Mouse (Mus musculus) naive thymus-derived CD4-positive, alpha-beta T cell, adult 2 months (primary cell): Measurements from ENCODE around the gene Cers2.

ENCODE experiments used
- DNase-seq: peaks from one replicate; pipeline ENCODE4 v3.0.0-alpha.2; 2011; ENCODE audit warnings: low read depth

Gene Cers2

DNA sequence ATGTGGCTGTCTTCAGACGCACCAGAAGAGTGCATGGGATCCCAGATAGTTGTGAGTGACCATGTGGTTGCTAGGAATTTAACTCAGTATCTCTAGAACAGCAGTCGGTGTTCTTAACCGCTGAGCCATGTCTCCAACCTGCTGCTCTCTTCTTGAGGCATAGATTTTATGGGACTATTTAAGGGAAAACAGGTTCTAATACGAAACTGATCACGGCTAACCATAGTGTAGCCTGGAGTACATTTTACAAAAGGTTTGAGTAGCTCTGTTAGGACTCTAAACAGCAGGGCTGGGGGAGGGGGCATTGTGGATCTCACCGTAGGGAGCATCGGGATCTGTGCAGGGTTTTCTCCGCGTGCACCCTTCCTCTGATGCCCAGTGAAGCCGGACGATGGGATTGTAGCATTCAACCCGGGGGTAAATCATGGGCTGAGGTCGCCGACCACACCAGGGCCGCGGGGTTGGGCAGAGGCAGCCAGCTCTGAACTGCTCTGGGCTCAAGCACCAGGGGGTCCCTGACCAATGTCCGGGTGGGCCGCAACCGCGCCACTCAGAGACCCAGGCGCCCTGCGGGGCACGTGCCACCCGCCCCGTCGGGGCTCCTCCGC lies at the start of gene Cers2:
Cers2 (plus strand) TSS at position 306 of the 608 bp plus-strand sequence.
- DNase-seq = peak; percentile 21

DNA sequence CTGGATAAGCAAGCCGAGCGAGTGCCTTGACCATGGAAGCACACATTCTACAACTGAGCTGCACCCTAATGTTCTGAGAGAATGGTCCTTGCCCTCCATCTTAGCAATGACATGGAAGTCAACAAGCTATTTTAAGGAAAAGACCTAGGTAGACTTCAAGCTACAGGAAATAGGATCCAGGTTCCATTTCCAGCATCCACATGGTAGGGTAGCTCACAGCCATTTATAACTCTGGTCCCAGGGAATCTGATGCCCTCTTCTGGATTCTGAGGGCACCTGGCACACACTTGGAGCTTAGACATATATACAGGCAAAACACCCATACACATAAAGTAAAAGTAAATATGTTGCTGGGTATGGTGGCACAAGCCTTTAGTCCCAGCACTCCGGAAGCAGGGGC lies 48.5 kb upstream of the Cers2 start:
- DNase-seq = no peak

DNA sequence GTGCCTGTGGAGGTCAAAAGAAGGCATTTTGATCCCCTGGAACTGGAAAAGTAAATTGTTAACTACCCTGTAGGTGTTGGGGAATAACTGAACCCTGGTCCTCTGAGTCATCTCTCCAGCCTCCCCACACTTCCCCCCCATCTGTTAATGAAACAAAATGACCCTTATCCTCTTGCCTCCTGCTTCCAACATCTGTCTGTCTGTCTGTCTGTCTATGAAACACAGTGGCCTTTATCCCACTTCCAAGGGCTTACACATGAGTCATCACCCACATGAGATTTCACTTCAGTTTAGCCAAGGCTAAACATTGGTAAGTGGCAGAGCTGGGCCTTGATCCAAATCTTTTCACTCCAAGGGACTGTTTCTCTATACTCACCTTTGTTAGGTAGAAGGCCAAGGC lies 46.7 kb upstream of the Cers2 start:
- no peak for DNase-seq

DNA sequence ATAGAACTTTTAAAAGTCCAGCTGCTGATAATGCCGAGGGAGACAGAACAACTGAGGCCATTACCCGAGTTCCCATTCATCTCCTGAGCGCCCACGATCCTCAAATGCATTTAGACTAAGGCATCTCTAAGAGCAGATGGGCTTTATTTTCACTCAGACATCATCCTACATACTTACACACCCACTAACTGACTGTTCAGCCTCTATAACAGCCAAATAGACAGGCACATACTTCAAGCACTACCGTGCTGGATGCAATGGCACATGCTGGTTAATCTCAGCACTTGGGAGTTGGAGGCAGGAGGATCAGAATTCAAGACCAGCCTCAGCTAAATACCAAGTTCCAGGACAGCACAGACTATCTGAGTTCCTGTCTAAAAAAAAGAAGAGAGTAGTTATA lies 44.8 kb upstream of the Cers2 start:
- no peak for DNase-seq

DNA sequence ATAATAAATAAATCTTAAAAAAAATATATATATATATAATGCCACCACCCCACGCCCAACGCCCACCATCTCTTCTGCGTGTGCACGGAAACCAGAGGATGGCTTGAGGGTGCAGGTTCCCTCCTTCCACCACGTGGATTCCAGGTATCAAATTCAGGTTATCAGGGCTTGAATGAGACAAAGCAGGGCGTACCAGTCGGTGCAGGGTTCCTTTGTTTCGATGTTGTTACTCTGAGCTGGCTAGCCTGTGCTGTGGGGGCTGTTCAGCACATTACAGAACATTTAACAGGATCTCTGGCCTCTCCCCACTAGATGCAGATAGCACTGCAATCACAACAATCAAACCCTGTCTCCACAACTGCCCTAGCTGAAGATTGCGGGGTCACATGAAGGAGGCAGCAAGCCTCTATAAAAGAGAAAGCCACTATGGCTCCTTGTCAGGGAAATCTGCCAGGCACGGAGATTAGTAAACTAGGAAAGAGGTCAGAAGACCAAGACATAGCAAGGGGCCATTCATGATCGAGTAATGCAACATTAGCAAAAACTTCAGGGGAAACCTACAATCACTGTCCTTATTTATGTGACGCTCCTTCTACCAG lies 43.7 kb upstream of the Cers2 start:
- no peak for DNase-seq

DNA sequence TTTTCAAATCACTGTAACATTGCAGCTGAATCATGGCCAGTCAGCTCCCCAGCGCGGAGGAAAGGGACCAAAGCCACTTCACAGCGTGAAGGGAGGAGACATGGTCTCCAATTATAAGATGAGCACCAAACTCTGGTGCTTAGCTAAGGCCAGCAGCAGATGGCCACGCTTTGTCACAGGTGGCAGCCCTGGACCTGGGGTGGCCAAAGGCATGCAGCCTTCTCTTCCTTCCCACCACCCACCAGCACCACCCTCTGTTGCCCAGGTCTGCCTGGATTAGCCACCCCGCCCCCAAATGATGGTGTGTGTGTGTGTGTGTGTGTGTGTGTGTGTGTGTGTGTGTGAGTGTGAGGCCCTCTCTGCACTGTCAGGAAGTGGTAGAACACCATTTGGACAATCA lies 41.1 kb upstream of the Cers2 start:
- DNase-seq = no peak

DNA sequence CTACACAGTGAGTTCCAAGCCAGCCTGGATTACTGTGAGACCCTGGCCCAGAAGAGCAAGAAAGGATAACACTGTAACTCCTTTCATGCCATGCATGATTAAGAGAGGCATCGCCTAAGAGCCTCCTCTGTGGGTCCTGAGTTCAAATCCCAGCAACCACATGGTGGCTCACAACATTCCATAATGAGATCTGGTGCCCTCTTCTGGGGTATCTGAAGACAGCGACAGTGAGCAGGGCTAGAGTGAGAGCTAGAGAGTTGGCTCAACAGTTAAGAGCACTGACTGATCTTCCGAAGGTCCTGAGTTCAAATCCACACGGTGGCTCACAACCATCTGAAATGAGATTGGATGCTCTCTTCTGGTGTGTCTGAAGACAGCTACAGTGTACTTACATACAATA lies 40.1 kb upstream of the Cers2 start:
- DNase-seq = no peak

DNA sequence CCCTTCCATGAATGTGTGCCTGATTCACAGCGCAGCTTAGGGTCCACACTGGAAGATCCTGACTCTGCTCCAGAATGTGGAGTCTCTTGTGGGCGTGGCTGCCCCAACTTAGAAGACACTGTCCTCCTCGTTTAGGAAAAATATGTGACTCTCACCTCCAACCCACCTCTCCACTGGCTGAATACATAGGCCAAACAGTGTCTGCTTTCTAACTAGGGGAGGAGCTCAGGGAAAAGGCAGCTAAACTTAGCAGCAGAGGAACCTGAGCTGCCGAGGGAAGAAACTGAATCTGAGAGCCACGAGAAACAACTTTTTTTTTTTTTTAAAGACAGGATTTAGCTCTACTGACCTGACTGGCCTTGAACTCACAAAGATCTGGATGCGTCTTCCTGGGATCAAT lies 39.4 kb upstream of the Cers2 start:
- DNase-seq = no peak

DNA sequence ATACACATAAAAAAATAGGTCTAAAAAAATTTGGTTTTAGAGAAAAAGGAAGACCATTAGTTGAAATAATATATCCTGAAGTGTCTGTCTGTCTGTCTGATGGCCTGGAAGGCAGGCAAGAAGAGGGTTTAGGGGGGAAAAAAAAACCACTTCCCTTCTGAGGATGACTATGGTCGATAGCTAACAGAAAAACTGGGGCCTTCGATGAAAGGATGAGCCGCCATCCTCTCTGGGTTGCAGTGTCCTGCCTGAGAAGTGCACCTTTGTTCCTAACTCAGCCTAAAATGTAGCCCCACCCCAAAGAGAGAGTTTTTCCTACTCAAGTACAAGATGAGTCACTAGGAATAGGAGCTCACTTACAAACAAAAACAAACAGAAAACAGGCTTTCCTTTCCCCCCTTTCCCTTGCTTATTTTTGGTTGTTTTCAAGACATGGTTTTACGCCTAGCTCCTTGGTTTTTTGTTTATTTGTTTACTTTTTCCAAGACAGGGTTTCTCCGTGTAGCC lies 38.1 kb upstream of the Cers2 start:
- no peak for DNase-seq

DNA sequence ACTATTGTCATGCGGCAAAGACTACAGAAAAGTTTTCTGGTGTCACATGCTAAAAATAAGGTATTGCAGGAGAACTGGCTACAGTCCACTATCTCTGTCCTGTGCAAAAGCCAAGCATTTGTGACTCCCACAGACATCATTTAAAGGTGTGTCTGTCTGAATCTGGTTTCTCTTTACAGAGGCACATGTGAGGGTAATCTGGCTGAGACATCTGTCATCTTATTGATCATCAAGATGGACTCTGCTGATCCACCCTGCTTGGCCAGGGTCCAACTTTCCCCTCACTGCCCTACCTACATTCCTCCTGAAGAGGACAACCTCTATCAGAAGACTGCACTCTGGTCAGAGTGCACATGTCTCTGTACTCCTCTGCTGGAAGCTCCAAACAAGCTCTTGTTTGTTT lies 37.4 kb upstream of the Cers2 start:
- no peak for DNase-seq

DNA sequence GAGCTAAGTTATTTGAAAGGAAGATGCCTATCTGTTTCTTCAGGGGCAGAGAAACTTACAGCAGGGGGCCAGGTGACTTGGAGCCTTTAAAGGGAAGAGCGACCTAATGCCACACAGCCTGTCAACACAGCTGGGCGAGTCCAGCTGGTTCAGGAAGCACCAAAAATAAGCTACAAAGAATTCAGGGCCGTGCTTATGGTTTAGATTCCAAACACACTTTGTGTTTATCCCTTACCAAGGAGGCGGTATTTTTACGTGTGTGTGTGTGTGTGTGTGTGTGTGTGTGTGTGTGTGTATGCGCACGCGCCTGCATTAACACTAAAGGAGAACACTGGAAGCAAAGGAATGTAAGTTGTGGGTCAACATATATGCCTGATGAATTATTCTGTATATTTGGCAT lies 33.8 kb upstream of the Cers2 start:
- DNase-seq = peak; percentile 65

DNA sequence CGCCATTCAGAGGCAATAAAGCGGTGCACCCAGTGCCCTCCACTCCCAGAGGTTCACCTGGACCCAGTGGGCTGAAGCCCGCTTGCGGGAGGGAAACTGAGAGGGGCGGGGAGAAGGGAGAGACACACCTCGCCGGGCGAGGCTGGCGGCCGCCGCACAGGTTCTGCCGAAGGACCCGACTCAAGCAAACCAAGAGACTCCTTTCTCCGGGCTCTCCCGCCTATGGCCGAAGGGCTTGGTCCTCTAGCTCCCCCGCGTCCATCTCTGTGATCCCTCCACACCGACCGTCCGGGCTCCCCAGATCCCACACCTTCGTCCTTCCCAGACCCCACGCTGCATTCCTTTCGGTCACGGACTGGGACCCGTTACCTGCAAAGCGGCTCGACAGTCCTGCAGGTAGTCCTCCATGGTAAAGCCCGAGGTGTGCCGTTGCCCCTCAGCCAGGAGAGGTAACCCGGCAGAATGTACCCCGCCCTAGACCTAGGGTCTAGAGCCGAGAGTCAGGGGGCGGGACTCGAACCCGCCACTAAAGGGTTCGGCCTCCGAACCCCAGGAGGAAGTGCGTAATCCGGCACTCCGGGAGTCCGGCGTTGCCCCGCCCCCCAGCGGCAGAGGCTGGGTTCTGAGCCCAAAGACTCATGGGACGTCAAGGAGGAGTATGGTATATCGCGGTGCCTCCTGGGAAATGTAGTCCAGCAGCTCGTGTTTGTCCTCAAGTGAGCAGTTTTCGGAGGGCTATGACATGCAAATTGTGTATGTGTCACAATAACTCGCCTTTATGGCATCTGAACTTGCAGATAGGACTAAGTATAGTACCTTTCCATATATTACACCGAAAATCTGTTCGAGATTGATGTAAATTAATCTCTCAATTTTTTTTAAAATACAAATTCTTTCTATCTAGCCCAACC lies 33.1 kb upstream of the Cers2 start, which contains the start of the genes Mindy1 and Prune1:
Mindy1 (plus strand) TSS at position 130 of the 911 bp plus-strand sequence.
Prune1 (minus strand) TSS at position 861 of the 911 bp plus-strand sequence.
- peak; percentile 97 for DNase-seq

DNA sequence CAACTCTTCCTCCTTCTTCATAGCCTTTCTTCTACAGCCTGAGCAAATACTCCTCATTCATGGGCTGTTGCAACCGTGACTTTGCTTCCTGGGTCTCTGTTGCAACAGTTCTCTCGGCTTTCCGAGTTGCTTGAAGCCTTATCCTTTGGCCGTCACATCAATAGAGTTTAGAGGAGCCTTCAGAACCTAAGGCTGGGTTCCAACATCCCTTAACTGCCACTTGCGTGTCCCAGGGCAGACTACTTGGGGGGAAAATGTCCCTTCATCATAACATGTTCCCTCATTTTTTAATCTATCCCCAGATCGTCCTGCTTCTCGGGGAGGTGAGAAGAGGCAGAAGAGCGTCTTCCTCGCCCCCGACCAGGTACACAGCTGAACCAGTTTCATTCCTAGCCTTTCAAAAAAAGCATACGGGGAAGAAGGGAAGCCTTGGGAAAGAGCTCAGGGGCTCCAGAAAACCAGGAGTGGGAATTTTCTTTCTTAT lies 32.2 kb upstream of the Cers2 start:
- peak; percentile 66 for DNase-seq

DNA sequence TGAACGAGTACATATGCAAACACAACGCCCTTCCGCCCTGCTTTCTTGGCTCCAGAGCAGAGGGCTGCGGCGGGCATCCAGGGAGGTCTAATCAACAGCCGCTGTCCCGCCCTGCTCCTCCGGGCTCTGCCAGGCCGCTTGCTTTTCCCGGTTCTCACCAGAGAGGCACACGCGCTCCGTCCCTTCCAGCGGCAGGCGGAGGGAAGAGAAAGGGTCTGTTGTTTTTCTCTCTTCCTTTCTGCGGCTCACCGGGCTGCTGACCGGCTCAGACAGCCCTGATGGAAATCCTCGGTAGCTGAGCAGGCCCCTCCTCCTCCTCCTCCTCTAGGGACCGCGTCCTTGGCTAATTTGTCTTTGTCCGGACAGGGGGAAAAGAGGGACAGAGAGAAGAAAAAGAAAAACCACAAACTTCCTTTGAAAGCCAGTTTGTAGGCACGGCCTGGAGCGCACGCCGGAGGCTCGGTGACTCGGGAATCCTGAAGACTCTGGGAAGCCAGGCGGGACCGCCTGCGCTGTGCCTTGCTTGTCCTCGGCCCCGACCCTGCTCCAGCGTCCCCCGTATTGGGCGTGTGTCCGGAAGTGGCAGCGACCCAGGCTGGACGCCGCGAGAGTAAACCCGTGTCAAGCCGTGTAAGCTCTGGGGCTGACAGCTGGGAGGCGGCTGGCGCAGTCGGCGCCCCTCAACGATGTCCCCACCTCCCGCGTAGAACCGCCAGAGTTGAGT lies 31.6 kb upstream of the Cers2 start:
- DNase-seq = peak; percentile 48

DNA sequence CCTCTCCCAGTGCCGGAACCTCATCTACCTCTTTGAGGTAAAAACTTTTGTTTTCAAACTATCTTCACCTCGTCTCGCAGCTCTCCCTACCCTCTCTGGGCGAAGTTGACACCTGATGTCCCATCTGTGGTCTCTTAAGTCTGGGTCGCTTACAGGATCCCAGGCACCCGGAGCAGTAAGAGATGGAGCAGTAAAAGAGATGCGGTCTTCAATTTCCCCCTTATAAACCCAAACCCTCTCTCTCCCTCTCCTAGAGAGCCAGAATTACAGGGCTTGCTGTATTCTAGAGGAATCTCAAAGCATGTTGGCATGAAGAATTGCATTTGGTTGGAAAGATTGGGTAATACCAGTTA lies 31.0 kb upstream of the Cers2 start:
- no peak for DNase-seq

DNA sequence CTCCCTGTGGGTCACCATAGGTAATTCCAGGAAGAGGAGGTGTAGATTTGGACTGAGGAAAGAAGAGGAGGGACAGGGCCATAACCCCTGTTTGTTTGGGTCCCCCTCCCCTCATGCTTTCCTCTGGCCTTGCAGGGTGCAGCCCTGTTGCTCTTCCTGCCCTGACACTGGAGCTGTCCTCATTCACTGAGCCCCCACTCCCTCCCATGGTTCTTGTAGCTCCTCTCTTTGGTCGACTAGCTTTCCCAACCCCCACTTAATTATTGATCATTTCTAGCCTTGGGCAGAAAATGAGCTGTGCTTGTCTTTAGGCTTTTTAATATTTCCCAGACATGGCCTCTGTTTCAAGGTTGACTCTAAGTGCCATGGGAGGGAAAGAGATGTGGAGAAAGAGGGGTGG lies 30.5 kb upstream of the Cers2 start:
- DNase-seq = no peak

DNA sequence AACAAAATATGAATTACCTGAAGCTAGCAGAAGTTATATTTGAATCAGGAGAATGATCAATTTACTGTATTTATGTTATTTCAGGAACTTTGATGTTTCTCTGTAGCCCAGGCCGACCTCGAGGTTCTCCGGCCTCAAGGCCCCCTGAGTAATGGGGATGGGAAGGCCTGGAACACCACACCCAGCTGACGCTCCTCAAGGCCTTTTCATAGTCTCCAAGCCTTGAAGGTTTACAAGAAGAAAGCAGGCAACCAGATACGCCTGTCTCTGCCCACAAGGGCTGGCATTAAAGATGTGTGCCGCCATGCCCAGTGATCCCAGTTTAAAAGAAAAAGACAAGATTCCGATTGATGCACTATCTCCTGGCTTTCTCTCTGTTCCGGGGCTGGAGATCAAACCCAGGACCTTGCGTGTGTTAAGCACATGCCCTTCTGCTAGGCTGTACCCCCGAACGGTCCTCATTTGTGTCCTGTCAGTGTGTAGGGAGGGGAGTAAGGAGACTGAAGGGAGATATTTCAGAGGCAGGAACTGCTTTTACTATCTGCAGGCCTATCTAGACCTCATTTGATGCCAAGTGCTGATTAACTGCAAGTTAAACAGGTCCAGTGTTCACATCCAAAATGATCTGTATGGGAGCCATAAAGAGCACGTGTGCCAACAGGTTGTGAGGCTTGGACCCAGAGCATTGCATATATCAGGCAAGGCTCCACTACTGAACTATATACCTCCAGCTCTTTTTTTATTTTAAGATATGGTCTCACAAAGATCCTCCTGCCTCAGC lies 29.9 kb upstream of the Cers2 start:
- no peak for DNase-seq

DNA sequence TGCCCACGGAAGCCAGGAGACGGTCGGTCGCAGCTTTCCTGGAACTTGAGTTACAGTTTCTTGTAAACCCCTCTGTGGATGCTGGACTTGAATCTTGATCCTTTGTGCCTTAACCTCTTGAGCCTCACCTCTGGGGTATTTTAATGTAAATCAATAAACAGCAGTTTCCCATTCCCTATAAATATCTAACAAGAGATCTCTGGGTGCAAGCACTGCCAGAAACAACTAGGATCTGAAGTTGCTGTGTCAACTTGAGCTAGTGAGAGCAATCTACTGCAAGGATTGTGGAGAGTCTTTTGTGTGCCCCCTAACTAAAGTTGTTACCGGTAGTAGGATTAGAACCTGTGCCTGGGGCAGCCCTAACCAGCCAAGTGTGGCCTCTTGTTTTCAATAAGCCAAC lies 29.2 kb upstream of the Cers2 start:
- DNase-seq = no peak

DNA sequence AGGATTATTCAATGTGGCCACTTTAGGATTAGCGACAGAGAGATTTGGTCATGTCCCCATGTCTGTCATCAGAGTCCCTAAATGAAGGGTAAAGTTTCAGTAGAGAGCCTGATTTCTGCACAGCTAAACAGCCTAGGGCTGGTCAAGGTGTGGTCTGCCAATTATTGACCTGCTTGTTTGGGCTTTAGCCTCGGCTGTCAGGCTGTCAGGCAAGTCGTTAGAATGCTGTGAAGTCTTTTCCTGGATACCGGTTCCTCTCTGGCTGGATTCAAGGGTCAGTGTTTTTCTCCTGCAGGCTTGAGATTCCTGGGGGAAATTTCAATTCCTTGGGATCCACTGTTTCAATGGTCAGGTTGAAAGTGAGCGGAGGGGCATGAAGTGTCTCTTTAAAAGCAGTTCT lies 28.6 kb upstream of the Cers2 start:
- no peak for DNase-seq

DNA sequence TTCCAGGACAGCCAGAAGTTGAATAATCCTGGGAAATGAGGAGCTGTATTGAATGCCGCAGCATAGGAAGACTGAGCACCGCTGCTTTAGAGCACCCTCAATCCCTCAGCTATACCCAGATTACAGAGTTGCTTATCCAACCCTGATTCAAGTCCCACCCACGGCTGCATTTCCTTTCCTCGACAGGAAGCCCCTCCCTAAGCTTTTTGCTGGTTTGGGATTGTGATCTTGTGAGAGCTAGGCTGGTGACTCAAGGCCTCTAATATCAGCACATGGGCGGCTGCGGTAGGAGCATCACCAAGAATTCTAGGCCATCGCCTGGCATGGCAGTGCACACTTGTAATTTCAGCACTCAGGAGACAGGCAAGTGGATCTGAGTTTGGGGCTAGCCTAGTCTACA lies 28.1 kb upstream of the Cers2 start:
- DNase-seq = no peak

DNA sequence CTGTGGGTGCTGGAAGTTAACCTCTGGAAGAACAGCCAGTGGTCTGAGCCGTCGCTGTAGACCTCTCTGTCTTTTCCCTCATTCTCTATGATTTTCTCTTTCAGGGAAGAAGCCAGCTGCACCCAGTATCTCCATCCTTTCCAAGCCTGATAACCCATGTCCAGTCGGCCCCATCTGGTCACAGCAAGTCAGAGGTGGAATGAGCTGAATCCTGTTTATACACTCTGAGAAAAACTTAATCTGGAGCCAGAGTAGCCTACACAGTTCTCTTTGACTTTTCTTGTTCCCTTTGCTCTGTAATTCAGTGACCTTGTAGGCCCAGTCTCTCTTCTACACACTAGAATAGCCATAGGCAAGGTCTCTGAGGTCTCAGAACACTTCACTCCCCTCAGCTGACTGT lies 27.1 kb upstream of the Cers2 start:
- no peak for DNase-seq
